Mouse (Mus musculus): ENCODE measurements at regions not wholly inside any gene's neighbourhood (a gene's known extent, or its start where the extent isn't known, plus 50 kb on each side); places are given as distances from the start of the nearest gene placed in this dataset.

DNA sequence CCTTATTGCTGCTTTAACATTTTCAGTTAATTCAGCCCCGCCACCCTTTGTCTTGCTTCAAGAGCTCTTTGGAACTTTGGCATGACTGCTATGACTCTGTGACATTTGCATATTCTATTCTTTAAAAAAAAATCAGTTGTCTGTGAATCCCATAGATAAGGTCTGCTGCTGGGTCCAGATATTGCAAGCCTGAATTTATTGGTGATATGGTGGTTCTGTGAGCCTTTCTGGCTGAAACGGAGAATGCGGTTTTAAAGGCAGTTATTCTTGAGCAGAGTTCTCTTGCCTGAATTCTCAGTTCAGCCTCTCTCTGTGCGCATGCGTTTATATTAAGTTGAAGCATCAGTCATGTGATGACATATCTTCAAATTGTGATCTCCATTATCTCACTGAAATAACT, 560.7 kb downstream of the Cdh9 start:
- no peak for DNase-seq (ENCODE audit: low spot score)

All from urinary bladder, postnatal 25 days (tissue).